Mouse (Mus musculus) B cell, adult 2 months (primary cell): Measurements from ENCODE around the gene Gpr137.

ENCODE experiments used
- DNase-seq, 2 experiments: peaks; one replicate each; pipeline ENCODE4 v3.0.0; 2022

Gene Gpr137

GRCm38 (mm10) chr19:6940396-6941351 lies 1.6 kb downstream of the Gpr137 start:
- no peak for DNase-seq

- DNase-seq, result no peak
Observed at GRCm38 (mm10) chr19:6939106-6940002, 2.9 kb downstream of the Gpr137 start.

- no peak for DNase-seq
Observed at GRCm38 (mm10) chr19:6937541-6938465, 4.5 kb downstream of the Gpr137 start.

- peak; percentile 70 for DNase-seq
Observed at GRCm38 (mm10) chr19:6936299-6936698, 6.0 kb downstream of the Gpr137 start.

GRCm38 (mm10) chr19:6934195-6934977 lies 7.9 kb downstream of the Gpr137 start, which contains the start of gene Kcnk4:
TSS of gene Kcnk4 (minus strand) at chr19:6934515.
- DNase-seq, result no peak

GRCm38 (mm10) chr19:6933436-6934194 lies 8.7 kb downstream of the Gpr137 start:
- peak; percentile 57 to 62 for DNase-seq

- DNase-seq, result no peak
Observed at GRCm38 (mm10) chr19:6933102-6933435, 9.2 kb downstream of the Gpr137 start.

- no peak for DNase-seq
Observed at GRCm38 (mm10) chr19:6932018-6932417, 10.3 kb downstream of the Gpr137 start.

- DNase-seq, result no peak
Observed at GRCm38 (mm10) chr19:6931002-6931401, 11.3 kb downstream of the Gpr137 start.

GRCm38 (mm10) chr19:6928080-6928479 lies 14.2 kb downstream of the Gpr137 start:
- DNase-seq, result no peak

- DNase-seq, result peak in 1 of 2 experiments; percentile 36
Observed at GRCm38 (mm10) chr19:6926559-6927255, 15.6 kb downstream of the Gpr137 start.

GRCm38 (mm10) chr19:6925611-6926329 lies 16.5 kb downstream of the Gpr137 start:
- no peak for DNase-seq

GRCm38 (mm10) chr19:6925307-6925573 lies 17.0 kb downstream of the Gpr137 start, which contains the start of gene Catsperz:
TSS of gene Catsperz (minus strand) at chr19:6925380.
- DNase-seq, result no peak

- peak; percentile 91 to 92 for DNase-seq
Observed at GRCm38 (mm10) chr19:6924461-6925306, 17.6 kb downstream of the Gpr137 start.

- no peak for DNase-seq
Observed at GRCm38 (mm10) chr19:6922901-6923735, 19.2 kb downstream of the Gpr137 start.

- peak; percentile 100 for DNase-seq
Observed at GRCm38 (mm10) chr19:6921647-6922567, 20.4 kb downstream of the Gpr137 start, which contains the start of gene Esrra. TSS of gene Esrra (minus strand) at chr19:6921813.
